Mouse (Mus musculus): ENCODE measurements at regions not wholly inside any gene's neighbourhood (a gene's known extent, or its start where the extent isn't known, plus 50 kb on each side); places are given as distances from the start of the nearest gene placed in this dataset.

DNA sequence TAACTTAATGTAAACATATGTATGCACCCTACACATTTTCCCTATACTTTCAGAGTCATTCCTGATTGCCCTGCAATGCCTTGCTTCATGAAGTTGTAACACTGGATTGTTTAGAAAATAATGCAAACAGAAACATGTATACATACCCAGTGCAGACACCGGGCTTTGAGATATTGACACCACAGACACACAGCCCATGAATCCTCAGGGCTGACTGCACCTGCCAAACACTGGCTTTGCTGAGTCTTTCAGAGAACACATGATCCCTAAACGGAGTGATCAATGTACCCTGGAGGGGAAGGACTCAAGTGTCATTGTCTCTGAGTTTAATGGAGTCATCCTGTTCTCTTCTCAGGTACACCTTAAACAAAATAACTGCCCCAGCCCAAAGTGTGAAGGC lies 519.4 kb upstream of the Mki67 start:
- Histone ChIP-seq H3K36me3 (ENCODE audit: control insufficient read depth, insufficient read depth, low read length) (no peaks in the 10 kb centered on the region), H3K4me1 (ENCODE audit: control insufficient read depth, insufficient read depth, low read length) (no peaks in the 10 kb centered on the region), H3K9ac (ENCODE audit: low read depth, low read length) (no peak overlapping the region), H3K27me3 (ENCODE audit: control insufficient read depth, insufficient read depth, low read length) (no peaks in the 10 kb centered on the region), H3K4me3 (ENCODE audit: insufficient read depth, low read depth, low read length) (no peak overlapping the region), H3K27ac (replicated peaks; ENCODE audit: insufficient read depth, low read depth, low read length) (no peak overlapping the region), H3K79me2 (ENCODE audit: control insufficient read depth, insufficient read depth, low read length) (no peaks in the 10 kb centered on the region)
- no peak for DNase-seq (ENCODE audit: extremely low read depth, low read depth, low spot score)
- no peak for TF ChIP-seq CTCF (IDR thresholded peaks at IDR 0.05; ENCODE audit: low read depth, low read length)
- 62% methylated on average over 2 of the region's 2 CpGs for WGBS

DNA sequence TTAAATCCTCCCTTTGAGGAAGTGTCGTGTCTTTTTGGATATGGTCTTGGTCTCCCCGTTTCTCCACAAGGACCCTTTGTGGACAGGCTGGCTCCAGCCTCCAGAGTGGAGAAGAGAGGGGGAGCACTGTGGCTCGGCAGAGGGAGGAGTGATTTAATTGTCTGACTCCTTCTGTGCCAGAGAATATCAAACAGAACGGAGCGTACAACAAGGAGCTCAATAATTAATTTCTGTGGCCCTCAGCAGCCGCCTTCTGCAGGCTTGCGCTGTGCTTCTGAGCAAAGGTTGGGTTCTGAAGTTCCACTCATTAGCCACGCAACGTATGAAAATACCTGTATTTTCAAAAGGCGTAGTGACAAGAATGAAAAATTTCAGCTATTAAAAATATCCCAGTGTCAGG lies 520.2 kb upstream of the Mki67 start:
- no peak for TF ChIP-seq CTCF (IDR thresholded peaks at IDR 0.05; ENCODE audit: low read depth, low read length)
- TF ChIP-seq POLR2A (IDR thresholded peaks at IDR 0.05; ENCODE audit: extremely low read depth, insufficient read depth, low read length) = no peak
- Histone ChIP-seq H3K27ac (replicated peaks; ENCODE audit: insufficient read depth, low read depth, low read length) (no peak overlapping the region), H3K79me2 (ENCODE audit: control insufficient read depth, insufficient read depth, low read length) (no peaks in the 10 kb centered on the region), H3K4me3 (ENCODE audit: insufficient read depth, low read depth, low read length) (no peak overlapping the region), H3K27me3 (ENCODE audit: control insufficient read depth, insufficient read depth, low read length) (no peaks in the 10 kb centered on the region), H3K36me3 (ENCODE audit: control insufficient read depth, insufficient read depth, low read length) (no peaks in the 10 kb centered on the region), H3K9ac (ENCODE audit: low read depth, low read length) (no peak overlapping the region), H3K4me1 (ENCODE audit: control insufficient read depth, insufficient read depth, low read length) (no peaks in the 10 kb centered on the region)
- 79% methylated on average over 10 of the region's 10 CpGs for WGBS
- no peak for DNase-seq (ENCODE audit: extremely low read depth, low read depth, low spot score)

DNA sequence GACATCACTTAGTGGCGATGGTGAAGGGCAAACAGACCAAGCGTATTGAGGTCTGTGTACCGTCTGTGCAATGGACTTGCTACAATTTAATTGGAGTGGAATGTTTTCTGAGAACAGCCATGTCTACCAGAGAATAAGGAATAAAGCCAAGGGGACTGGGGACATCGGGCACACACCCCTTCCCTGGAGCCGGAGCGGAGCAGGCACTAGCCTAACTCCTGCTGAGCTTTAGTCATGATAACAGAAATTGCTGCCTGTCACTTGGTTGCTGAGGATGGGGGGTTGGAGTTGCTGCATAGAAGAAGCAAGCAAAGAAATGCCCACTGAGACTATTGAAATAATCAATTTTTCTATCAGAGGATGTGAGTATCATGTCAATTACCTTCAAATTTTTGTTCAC lies 549.5 kb upstream of the Mki67 start:
- WGBS = 74% methylated on average over 6 of the region's 6 CpGs
- TF ChIP-seq POLR2A (IDR thresholded peaks at IDR 0.05; ENCODE audit: extremely low read depth, insufficient read depth, low read length) = no peak
- no peak for TF ChIP-seq CTCF (IDR thresholded peaks at IDR 0.05; ENCODE audit: low read depth, low read length)
- no peak overlapping the region for H3K9ac ChIP-seq (ENCODE audit: low read depth, low read length)
- H3K4me1 ChIP-seq (ENCODE audit: control insufficient read depth, insufficient read depth, low read length) = no peaks in the 10 kb centered on the region
- H3K4me3 ChIP-seq (ENCODE audit: insufficient read depth, low read depth, low read length) = no peak overlapping the region
- no peaks in the 10 kb centered on the region for H3K27me3 ChIP-seq (ENCODE audit: control insufficient read depth, insufficient read depth, low read length)
- DNase-seq (ENCODE audit: extremely low read depth, low read depth, low spot score) = no peak
- no peak overlapping the region for H3K27ac ChIP-seq (replicated peaks; ENCODE audit: insufficient read depth, low read depth, low read length)
- no peaks in the 10 kb centered on the region for H3K79me2 ChIP-seq (ENCODE audit: control insufficient read depth, insufficient read depth, low read length)
- H3K36me3 ChIP-seq (ENCODE audit: control insufficient read depth, insufficient read depth, low read length) = no peaks in the 10 kb centered on the region

DNA sequence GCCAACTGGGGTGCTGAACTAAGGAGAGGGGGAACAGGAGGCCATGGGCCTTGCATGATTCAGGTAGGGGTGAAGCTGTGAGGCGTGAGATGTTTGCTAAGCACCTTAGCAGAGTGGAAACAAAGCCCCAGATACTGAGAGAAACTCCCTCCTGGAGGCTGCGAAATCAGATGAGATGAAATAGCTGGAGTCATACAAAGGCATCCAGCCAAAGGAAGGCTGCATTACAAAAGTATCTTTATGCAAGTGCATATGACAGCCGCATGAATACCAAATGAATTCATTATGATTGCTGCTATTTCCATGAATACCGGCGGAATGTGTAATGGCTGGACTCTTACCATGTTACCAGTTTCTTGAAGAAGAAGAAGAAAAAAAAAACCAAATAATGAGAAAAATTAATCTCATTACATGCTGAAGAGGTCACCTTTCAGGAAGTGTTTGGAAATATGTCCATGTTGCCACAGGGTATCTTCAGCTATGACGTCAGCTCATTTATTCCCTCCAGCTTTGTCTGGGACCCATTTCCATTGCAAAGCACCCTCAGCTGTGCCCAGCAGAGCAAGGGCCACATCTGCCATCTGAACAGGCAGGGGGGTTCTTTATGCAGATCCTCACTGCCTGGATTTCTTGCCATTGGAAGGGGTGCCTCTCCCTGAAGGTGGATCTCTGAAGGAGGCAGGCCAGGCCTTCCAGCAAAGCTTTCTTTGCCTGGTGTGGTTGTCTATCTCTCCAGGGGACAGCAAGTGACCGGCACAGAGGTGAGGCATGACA lies 551.7 kb upstream of the Mki67 start:
- Histone ChIP-seq H3K27ac (replicated peaks; ENCODE audit: insufficient read depth, low read depth, low read length) (no peak overlapping the region), H3K4me1 (ENCODE audit: control insufficient read depth, insufficient read depth, low read length) (no peaks in the 10 kb centered on the region), H3K4me3 (ENCODE audit: insufficient read depth, low read depth, low read length) (no peak overlapping the region), H3K79me2 (ENCODE audit: control insufficient read depth, insufficient read depth, low read length) (no peaks in the 10 kb centered on the region), H3K36me3 (ENCODE audit: control insufficient read depth, insufficient read depth, low read length) (no peaks in the 10 kb centered on the region), H3K9ac (ENCODE audit: low read depth, low read length) (no peak overlapping the region), H3K27me3 (ENCODE audit: control insufficient read depth, insufficient read depth, low read length) (no peaks in the 10 kb centered on the region)
- DNase-seq (ENCODE audit: extremely low read depth, low read depth, low spot score) = no peak
- TF ChIP-seq CTCF (IDR thresholded peaks at IDR 0.05; ENCODE audit: low read depth, low read length) (no peak), POLR2A (IDR thresholded peaks at IDR 0.05; ENCODE audit: extremely low read depth, insufficient read depth, low read length) (no peak)
- WGBS = 82% methylated on average over 7 of the region's 7 CpGs

DNA sequence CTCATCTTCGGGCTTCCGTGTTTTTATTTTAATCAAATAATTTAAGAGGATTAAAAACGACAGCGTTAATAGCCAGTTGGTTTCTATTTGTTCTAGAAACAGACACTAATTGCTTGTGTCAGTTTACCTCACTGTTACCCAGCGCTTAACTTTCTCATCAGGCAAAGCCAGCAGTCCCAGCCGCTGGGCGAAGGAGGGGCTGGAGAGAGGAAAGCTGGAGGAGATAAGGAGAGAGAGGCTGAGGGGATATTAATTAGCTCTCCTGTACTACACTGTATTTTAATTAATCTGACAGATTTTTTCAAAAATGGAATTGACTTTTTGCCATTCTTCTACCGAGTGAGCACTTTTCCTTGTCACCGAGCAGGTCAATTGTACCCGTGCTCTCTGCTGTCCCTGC lies 559.5 kb upstream of the Mki67 start:
- no peaks in the 10 kb centered on the region for H3K27me3 ChIP-seq (ENCODE audit: control insufficient read depth, insufficient read depth, low read length)
- H3K27ac ChIP-seq (replicated peaks; ENCODE audit: insufficient read depth, low read depth, low read length) = no peak overlapping the region
- H3K4me1 ChIP-seq (ENCODE audit: control insufficient read depth, insufficient read depth, low read length) = no peaks in the 10 kb centered on the region
- WGBS = 64% methylated on average over 10 of the region's 10 CpGs
- no peak overlapping the region for H3K4me3 ChIP-seq (ENCODE audit: insufficient read depth, low read depth, low read length)
- DNase-seq (ENCODE audit: extremely low read depth, low read depth, low spot score) = no peak
- no peaks in the 10 kb centered on the region for H3K36me3 ChIP-seq (ENCODE audit: control insufficient read depth, insufficient read depth, low read length)
- no peak for TF ChIP-seq POLR2A (IDR thresholded peaks at IDR 0.05; ENCODE audit: extremely low read depth, insufficient read depth, low read length)
- no peak for TF ChIP-seq CTCF (IDR thresholded peaks at IDR 0.05; ENCODE audit: low read depth, low read length)
- H3K79me2 ChIP-seq (ENCODE audit: control insufficient read depth, insufficient read depth, low read length) = no peaks in the 10 kb centered on the region
- H3K9ac ChIP-seq (ENCODE audit: low read depth, low read length) = no peak overlapping the region

DNA sequence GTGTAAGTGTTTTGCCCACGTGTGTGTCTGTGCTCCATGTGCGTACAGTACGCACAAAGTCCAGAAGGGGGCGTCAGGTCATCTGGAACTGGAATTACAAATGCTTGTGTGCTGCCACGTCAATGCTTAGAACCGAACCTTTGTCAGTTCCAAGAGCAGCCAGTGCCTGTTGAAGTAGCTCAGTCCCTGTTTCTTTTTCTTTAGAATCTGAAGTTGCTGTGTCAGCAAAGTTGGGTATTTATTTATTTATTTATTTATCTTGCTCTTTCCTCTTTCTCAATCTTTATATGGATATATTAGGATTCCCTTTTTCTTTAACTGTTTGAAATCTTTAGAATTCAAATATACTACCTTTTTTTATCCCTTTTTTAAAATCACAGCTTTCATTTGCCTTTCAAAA lies 567.6 kb upstream of the Mki67 start:
- no peak for TF ChIP-seq POLR2A (IDR thresholded peaks at IDR 0.05; ENCODE audit: extremely low read depth, insufficient read depth, low read length)
- TF ChIP-seq CTCF (IDR thresholded peaks at IDR 0.05; ENCODE audit: low read depth, low read length) = no peak
- no peak for DNase-seq (ENCODE audit: extremely low read depth, low read depth, low spot score)
- Histone ChIP-seq H3K27ac (replicated peaks; ENCODE audit: insufficient read depth, low read depth, low read length) (no peak overlapping the region), H3K27me3 (ENCODE audit: control insufficient read depth, insufficient read depth, low read length) (no peaks in the 10 kb centered on the region), H3K79me2 (ENCODE audit: control insufficient read depth, insufficient read depth, low read length) (no peaks in the 10 kb centered on the region), H3K9ac (ENCODE audit: low read depth, low read length) (no peak overlapping the region), H3K4me1 (ENCODE audit: control insufficient read depth, insufficient read depth, low read length) (no peaks in the 10 kb centered on the region), H3K4me3 (ENCODE audit: insufficient read depth, low read depth, low read length) (no peak overlapping the region), H3K36me3 (ENCODE audit: control insufficient read depth, insufficient read depth, low read length) (no peaks in the 10 kb centered on the region)
- 85% methylated on average over 6 of the region's 6 CpGs for WGBS
